Mouse (Mus musculus): ENCODE measurements around the gene Agbl5. TPM values are rescaled to one million over a fixed set of nuclear protein-coding genes. Genes with fewer than 3 reads are reported as not detected.

Gene Agbl5
- polyA plus RNA-seq, 1 experiment from 2014 or later, result 23.2 TPM

Other genes starting within 250 kb of the Agbl5 start
- 28.0 and 31.1 TPM in 2 replicates for gene Slc35f6, start 240.8 kb upstream of the Agbl5 start, polyA plus RNA-seq (2015; fragmentation: Nextera tagmentation; extraction: Ambion mirVana)
- gene Cenpa, start 221.9 kb upstream of the Agbl5 start, polyA plus RNA-seq (2015; fragmentation: Nextera tagmentation; extraction: Ambion mirVana), result 128 and 151 TPM in 2 replicates
- 216 and 226 TPM in 2 replicates for gene Dpysl5, start 177.1 kb upstream of the Agbl5 start, polyA plus RNA-seq (2015; fragmentation: Nextera tagmentation; extraction: Ambion mirVana)
- gene Mapre3, start 74.1 kb upstream of the Agbl5 start, polyA plus RNA-seq (2015; fragmentation: Nextera tagmentation; extraction: Ambion mirVana), result 101 and 110 TPM in 2 replicates
- 48.1 and 50.9 TPM in 2 replicates for gene Tmem214, start 20.7 kb upstream of the Agbl5 start, polyA plus RNA-seq (2015; fragmentation: Nextera tagmentation; extraction: Ambion mirVana)
- gene Ost4, start 19.1 kb downstream of the Agbl5 start, polyA plus RNA-seq (2015; fragmentation: Nextera tagmentation; extraction: Ambion mirVana), result 243 and 273 TPM in 2 replicates
- gene Emilin1, start 24.7 kb downstream of the Agbl5 start, polyA plus RNA-seq (2015; fragmentation: Nextera tagmentation; extraction: Ambion mirVana), result 12.0 and 12.9 TPM in 2 replicates
- 5.1 and 5.5 TPM in 2 replicates for gene Khk, start 32.7 kb downstream of the Agbl5 start, polyA plus RNA-seq (2015; fragmentation: Nextera tagmentation; extraction: Ambion mirVana)
- 15.9 and 18.5 TPM in 2 replicates for gene Cgref1, start 56.9 kb downstream of the Agbl5 start, polyA plus RNA-seq (2015; fragmentation: Nextera tagmentation; extraction: Ambion mirVana)
- 123 and 127 TPM in 2 replicates for gene Preb, start 71.7 kb downstream of the Agbl5 start, polyA plus RNA-seq (2015; fragmentation: Nextera tagmentation; extraction: Ambion mirVana)
- gene Tcf23, start 80.0 kb downstream of the Agbl5 start, polyA plus RNA-seq (2015; fragmentation: Nextera tagmentation; extraction: Ambion mirVana), result not detected in 2 replicates
- gene Atraid, start 159.6 kb downstream of the Agbl5 start, polyA plus RNA-seq (2015; fragmentation: Nextera tagmentation; extraction: Ambion mirVana), result 144 and 153 TPM in 2 replicates
- gene Slc5a6, start 160.2 kb downstream of the Agbl5 start, polyA plus RNA-seq (2015; fragmentation: Nextera tagmentation; extraction: Ambion mirVana), result 13.6 and 16.0 TPM in 2 replicates
- gene Cad, start 166.1 kb downstream of the Agbl5 start, polyA plus RNA-seq (2015; fragmentation: Nextera tagmentation; extraction: Ambion mirVana), result 17.6 and 19.8 TPM in 2 replicates
- gene Dnajc5g, start 217.6 kb downstream of the Agbl5 start, polyA plus RNA-seq (2015; fragmentation: Nextera tagmentation; extraction: Ambion mirVana), result not detected in 2 replicates
- 1.5 and 2.2 TPM in 2 replicates for gene Slc30a3, start 219.5 kb downstream of the Agbl5 start, polyA plus RNA-seq (2015; fragmentation: Nextera tagmentation; extraction: Ambion mirVana)
- not detected in 2 replicates for gene Trim54, start 228.0 kb downstream of the Agbl5 start, polyA plus RNA-seq (2015; fragmentation: Nextera tagmentation; extraction: Ambion mirVana)